Mouse (Mus musculus): Measurements from ENCODE around the gene 4930412O13Rik. TPM values are rescaled to one million over a fixed set of nuclear protein-coding genes. Genes with fewer than 3 reads are reported as not detected.

The 4930412O13Rik gene
- polyA plus RNA-seq, 1 experiment from 2014 or later = 3.7 TPM

DNA sequence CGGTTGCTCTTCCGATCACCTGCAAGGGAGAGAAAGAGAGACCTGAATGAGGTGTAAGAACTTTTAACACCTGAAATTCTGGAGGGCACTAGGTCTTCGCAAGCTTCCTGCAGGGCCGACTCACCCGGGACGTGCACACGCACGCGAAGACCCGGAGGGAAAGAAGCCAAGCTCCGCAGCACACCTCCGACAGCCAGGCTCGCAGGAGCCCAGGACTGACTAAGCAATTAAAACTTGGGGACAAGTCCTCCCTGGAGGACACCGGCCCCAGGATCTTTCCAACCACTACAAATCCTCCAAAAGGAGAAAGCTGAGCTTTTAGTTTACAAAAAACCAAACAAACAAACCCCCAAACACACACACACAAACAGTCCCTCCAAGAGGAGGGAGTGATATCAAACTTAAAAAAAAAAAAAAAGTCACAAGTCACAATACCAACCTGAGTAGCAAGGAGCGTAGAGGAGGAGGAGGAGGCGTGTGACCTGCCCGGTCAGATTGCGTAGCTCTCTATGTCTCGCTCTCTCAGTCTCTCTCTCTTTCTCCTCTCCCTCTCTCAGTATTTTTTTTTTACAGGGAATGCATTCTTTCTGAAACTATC, 3.0 kb upstream of the 4930412O13Rik start:
- Histone ChIP-seq H3K9ac (ENCODE audit: low read depth, low read length) (peak overlapping the region; percentile 64), H3K9me3 (ENCODE audit: control insufficient read depth, low read length) (no peaks in the 10 kb centered on the region), H3K4me2 (replicated peaks; ENCODE audit: low read depth, low read length) (peak overlapping the region; percentile 91), H3K4me3 (ENCODE audit: low read length) (peak overlapping the region; percentile 42), H3K27me3 (ENCODE audit: control insufficient read depth, insufficient read depth, low read length) (peaks cover 65% of the 10 kb centered on the region), H3K36me3 (ENCODE audit: control insufficient read depth, insufficient read depth, low read length) (peaks cover 3% of the 10 kb centered on the region; the same call in 1 of the 2 replicates), H3K4me1 (ENCODE audit: control insufficient read depth, insufficient read depth, low read length) (peaks cover 9% of the 10 kb centered on the region; the same call in 1 of the 2 replicates), H3K27ac (ENCODE audit: low read depth, low read length) (peak overlapping the region; percentile 57)
- 0% methylated on average over 19 of the region's 19 CpGs for WGBS
- ATAC-seq (ENCODE audit: low FRiP score, low TSS enrichment) = no peak

- H3K27ac ChIP-seq (ENCODE audit: low read depth, low read length) = peak overlapping the region; percentile 57; the same call in 1 of the 2 replicates
- peak overlapping the region; percentile 91 for H3K4me2 ChIP-seq (replicated peaks; ENCODE audit: low read depth, low read length)
- peaks cover 9% of the 10 kb centered on the region; the same call in 1 of the 2 replicates for H3K4me1 ChIP-seq (ENCODE audit: control insufficient read depth, insufficient read depth, low read length)
- peak; percentile 58 for ATAC-seq (ENCODE audit: low FRiP score, low TSS enrichment)
- no peaks in the 10 kb centered on the region for H3K9me3 ChIP-seq (ENCODE audit: control insufficient read depth, low read length)
- H3K36me3 ChIP-seq (ENCODE audit: control insufficient read depth, insufficient read depth, low read length) = peaks cover 3% of the 10 kb centered on the region; the same call in 1 of the 2 replicates
- peaks cover 65% of the 10 kb centered on the region for H3K27me3 ChIP-seq (ENCODE audit: control insufficient read depth, insufficient read depth, low read length)
- peak overlapping the region; percentile 42 for H3K4me3 ChIP-seq (ENCODE audit: low read length)
- WGBS = 0% methylated on average over 28 of the region's 33 CpGs
- H3K9ac ChIP-seq (ENCODE audit: low read depth, low read length) = peak overlapping the region; percentile 64; the same call in 1 of the 2 replicates
Measured at GRCm38 (mm10) chr2:9878564-9879081, 2.4 kb upstream of the 4930412O13Rik start.

GRCm38 (mm10) chr2:9879092-9879491, 2.0 kb upstream of the 4930412O13Rik start:
- Histone ChIP-seq H3K4me2 (replicated peaks; ENCODE audit: low read depth, low read length) (peak overlapping the region; percentile 91), H3K9ac (ENCODE audit: low read depth, low read length) (peak overlapping the region; percentile 64), H3K27me3 (ENCODE audit: control insufficient read depth, insufficient read depth, low read length) (peaks cover 60% of the 10 kb centered on the region), H3K4me1 (ENCODE audit: control insufficient read depth, insufficient read depth, low read length) (peaks cover 10% of the 10 kb centered on the region; the same call in 1 of the 2 replicates), H3K4me3 (ENCODE audit: low read length) (peak overlapping the region; percentile 42), H3K27ac (ENCODE audit: low read depth, low read length) (peak overlapping the region; percentile 57; the same call in 1 of the 2 replicates), H3K9me3 (ENCODE audit: control insufficient read depth, low read length) (no peaks in the 10 kb centered on the region), H3K36me3 (ENCODE audit: control insufficient read depth, insufficient read depth, low read length) (peaks cover 2% of the 10 kb centered on the region; the same call in 1 of the 2 replicates)
- under 1% methylated on average over 22 of the region's 22 CpGs for WGBS
- ATAC-seq (ENCODE audit: low FRiP score, low TSS enrichment) = peak; percentile 0; the same call in 1 of the 2 replicates

DNA sequence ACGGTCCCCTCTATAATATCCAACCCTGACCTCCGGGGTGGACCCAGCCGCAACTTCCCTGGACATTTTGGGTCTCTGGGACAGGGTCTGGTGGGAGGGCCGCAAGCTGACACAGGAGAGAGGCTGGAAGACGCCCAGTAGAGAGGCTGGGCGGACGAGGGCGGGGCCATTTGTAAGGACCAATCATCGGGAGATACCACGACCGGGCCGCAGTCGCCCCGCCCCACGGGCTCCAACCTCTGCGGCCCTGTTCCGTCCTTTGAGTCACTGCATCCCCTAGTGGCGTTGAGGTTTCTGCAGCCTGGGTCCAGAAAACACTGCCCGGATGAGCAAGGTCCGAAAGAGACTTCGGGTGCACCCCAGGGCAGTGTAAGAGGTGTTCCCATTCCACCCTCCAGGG, 1.6 kb upstream of the 4930412O13Rik start:
- ATAC-seq (ENCODE audit: low FRiP score, low TSS enrichment) = peak; percentile 95
- H3K9me3 ChIP-seq (ENCODE audit: control insufficient read depth, low read length) = no peaks in the 10 kb centered on the region
- under 1% methylated on average over 21 of the region's 21 CpGs for WGBS
- peak overlapping the region; percentile 42 for H3K4me3 ChIP-seq (ENCODE audit: low read length)
- H3K9ac ChIP-seq (ENCODE audit: low read depth, low read length) = peak overlapping the region; percentile 64
- peak overlapping the region; percentile 91 for H3K4me2 ChIP-seq (replicated peaks; ENCODE audit: low read depth, low read length)
- H3K27ac ChIP-seq (ENCODE audit: low read depth, low read length) = no peak overlapping the region; the same call in 1 of the 2 replicates
- peaks cover 58% of the 10 kb centered on the region for H3K27me3 ChIP-seq (ENCODE audit: control insufficient read depth, insufficient read depth, low read length)
- H3K36me3 ChIP-seq (ENCODE audit: control insufficient read depth, insufficient read depth, low read length) = no peaks in the 10 kb centered on the region
- H3K4me1 ChIP-seq (ENCODE audit: control insufficient read depth, insufficient read depth, low read length) = peaks cover 11% of the 10 kb centered on the region; the same call in 1 of the 2 replicates

DNA sequence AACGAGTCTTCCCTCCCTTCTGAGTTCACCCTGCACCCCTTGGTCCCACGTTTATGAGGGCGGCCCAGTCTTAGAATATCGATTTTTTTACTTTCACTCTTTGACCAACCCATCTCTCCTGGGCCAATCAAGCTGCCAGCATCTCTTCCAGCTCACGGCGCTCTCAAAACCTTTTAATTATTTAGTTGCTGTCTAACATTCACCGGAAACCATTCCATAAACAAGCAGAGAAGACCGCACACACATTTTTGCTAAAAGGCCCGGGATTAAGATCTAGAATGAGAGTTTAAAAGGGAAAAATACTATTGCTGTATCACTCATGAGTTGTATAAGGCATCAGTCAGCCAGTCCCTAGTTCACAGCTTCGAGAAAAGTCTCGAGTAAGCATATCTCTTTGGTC, 781 bp upstream of the 4930412O13Rik start:
- H3K4me2 ChIP-seq (replicated peaks; ENCODE audit: low read depth, low read length) = peak overlapping the region; percentile 91
- H3K27me3 ChIP-seq (ENCODE audit: control insufficient read depth, insufficient read depth, low read length) = peaks cover 58% of the 10 kb centered on the region
- peak overlapping the region; percentile 42 for H3K4me3 ChIP-seq (ENCODE audit: low read length)
- ATAC-seq (ENCODE audit: low FRiP score, low TSS enrichment) = no peak
- no peaks in the 10 kb centered on the region for H3K9me3 ChIP-seq (ENCODE audit: control insufficient read depth, low read length)
- 5% methylated on average over 11 of the region's 11 CpGs for WGBS
- peak overlapping the region; percentile 67; the same call in 1 of the 2 replicates for H3K9ac ChIP-seq (ENCODE audit: low read depth, low read length)
- peak overlapping the region; percentile 88; the same call in 1 of the 2 replicates for H3K27ac ChIP-seq (ENCODE audit: low read depth, low read length)
- H3K4me1 ChIP-seq (ENCODE audit: control insufficient read depth, insufficient read depth, low read length) = peaks cover 11% of the 10 kb centered on the region; the same call in 1 of the 2 replicates
- H3K36me3 ChIP-seq (ENCODE audit: control insufficient read depth, insufficient read depth, low read length) = no peaks in the 10 kb centered on the region

DNA sequence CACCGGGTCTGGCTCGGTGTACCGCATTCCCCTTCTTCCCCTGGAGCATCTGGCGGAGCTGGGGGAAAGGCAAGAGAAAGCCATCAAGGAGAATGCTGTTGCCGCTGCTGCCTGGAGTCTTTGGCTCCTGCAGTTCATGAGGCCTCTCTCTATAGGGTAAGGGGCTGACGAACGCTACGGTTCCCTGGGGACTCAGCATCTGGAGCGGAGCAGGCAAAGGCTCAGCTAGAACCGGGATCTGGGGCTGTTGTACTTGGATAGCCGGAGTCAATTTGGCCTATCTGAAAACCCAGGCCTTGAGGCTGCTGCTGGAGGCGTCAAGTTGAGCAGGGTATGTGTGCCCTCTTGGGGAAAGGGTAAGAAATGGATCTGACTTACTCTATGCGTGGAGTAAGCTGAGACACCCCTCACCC, 565 bp downstream of the 4930412O13Rik start:
- Histone ChIP-seq H3K9me3 (ENCODE audit: control insufficient read depth, low read length) (no peaks in the 10 kb centered on the region), H3K27ac (ENCODE audit: low read depth, low read length) (peak overlapping the region; percentile 88), H3K4me2 (replicated peaks; ENCODE audit: low read depth, low read length) (peak overlapping the region; percentile 91), H3K36me3 (ENCODE audit: control insufficient read depth, insufficient read depth, low read length) (no peaks in the 10 kb centered on the region), H3K27me3 (ENCODE audit: control insufficient read depth, insufficient read depth, low read length) (peaks cover 63% of the 10 kb centered on the region), H3K4me1 (ENCODE audit: control insufficient read depth, insufficient read depth, low read length) (peaks cover 11% of the 10 kb centered on the region; the same call in 1 of the 2 replicates), H3K4me3 (ENCODE audit: low read length) (peak overlapping the region; percentile 42), H3K9ac (ENCODE audit: low read depth, low read length) (peak overlapping the region; percentile 67)
- WGBS = 0% methylated on average over 13 of the region's 13 CpGs
- no peak for ATAC-seq (ENCODE audit: low FRiP score, low TSS enrichment)

DNA sequence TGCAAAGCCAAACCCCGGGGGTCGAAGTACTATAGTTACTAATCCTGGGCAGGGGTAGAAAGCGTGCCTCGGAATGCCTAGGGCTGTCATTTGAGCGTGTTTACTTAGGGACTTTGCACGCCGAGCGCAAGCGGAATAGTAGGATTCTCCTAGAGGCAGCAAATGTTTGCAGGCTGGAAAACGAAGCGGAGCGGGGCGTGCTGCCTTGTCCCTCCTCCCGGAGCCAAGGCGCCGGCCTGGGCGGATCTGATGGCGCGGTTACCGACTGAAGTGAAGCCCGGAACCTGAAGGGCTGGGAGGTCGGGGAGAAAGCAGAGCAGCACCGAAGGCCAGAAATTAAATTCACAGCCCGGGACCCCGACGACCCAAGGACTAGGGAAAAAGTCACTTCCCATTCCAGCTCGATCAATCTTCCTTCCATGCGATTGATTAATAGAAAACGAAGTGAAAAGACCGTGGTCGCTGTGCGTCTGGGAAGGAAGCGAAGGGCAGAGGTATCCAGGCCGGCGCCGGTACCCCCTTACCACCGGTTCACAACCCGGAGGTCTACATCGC, 1.4 kb downstream of the 4930412O13Rik start:
- Histone ChIP-seq H3K36me3 (ENCODE audit: control insufficient read depth, insufficient read depth, low read length) (no peaks in the 10 kb centered on the region), H3K27me3 (ENCODE audit: control insufficient read depth, insufficient read depth, low read length) (peaks cover 71% of the 10 kb centered on the region), H3K9me3 (ENCODE audit: control insufficient read depth, low read length) (no peaks in the 10 kb centered on the region), H3K9ac (ENCODE audit: low read depth, low read length) (peak overlapping the region; percentile 67), H3K4me3 (ENCODE audit: low read length) (peak overlapping the region; percentile 42), H3K4me1 (ENCODE audit: control insufficient read depth, insufficient read depth, low read length) (peaks cover 11% of the 10 kb centered on the region; the same call in 1 of the 2 replicates), H3K27ac (ENCODE audit: low read depth, low read length) (peak overlapping the region; percentile 88; the same call in 1 of the 2 replicates), H3K4me2 (replicated peaks; ENCODE audit: low read depth, low read length) (peak overlapping the region; percentile 91)
- under 1% methylated on average over 39 of the region's 39 CpGs for WGBS
- no peak for ATAC-seq (ENCODE audit: low FRiP score, low TSS enrichment)

DNA sequence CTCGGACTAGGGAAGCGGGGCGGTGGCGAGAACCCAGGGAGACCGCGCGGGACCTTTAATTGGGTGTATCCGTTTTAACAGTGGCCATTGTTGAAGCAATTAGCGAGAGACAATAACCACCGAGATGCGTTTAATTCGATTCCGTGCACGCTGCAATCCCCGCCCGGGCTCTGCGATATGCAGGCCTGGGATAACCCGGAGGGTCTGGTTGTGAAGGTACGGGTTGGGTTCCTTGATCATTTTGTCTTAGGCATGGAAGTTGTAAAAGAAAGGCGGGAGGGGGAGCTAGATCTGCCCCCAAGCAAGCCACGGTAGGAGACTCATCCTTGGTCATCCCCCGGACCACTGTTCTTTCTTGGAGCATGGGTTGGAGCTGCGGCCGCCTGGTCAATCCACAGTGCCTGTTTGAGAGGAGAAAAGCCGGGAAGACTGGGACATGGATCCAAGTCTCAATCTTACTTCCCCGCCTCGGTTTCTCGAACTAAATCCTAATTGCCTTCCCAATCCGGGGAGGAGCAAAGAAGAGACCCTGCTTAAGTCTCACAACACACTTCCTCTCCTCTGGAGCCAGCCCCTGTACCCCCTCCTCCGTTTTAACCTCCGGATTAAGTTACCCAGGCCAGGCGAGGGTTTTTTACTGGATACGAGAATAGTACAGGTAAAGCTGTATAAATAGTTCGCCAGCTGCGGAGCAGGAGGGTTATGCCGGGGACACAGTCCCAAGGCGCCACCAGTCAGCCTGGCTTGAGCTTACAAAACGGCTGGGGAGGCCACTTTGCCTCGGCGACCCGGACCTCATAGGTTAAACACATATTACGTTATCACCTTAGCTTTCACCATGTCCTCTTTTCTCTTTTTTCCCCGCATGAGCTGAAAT, 2.1 kb downstream of the 4930412O13Rik start:
- ATAC-seq (ENCODE audit: low FRiP score, low TSS enrichment) = no peak
- no peaks in the 10 kb centered on the region for H3K36me3 ChIP-seq (ENCODE audit: control insufficient read depth, insufficient read depth, low read length)
- no peaks in the 10 kb centered on the region for H3K9me3 ChIP-seq (ENCODE audit: control insufficient read depth, low read length)
- H3K4me3 ChIP-seq (ENCODE audit: low read length) = peak overlapping the region; percentile 42
- peaks cover 7% of the 10 kb centered on the region; the same call in 1 of the 2 replicates for H3K4me1 ChIP-seq (ENCODE audit: control insufficient read depth, insufficient read depth, low read length)
- H3K27me3 ChIP-seq (ENCODE audit: control insufficient read depth, insufficient read depth, low read length) = peaks cover 73% of the 10 kb centered on the region
- H3K27ac ChIP-seq (ENCODE audit: low read depth, low read length) = peak overlapping the region; percentile 88
- under 1% methylated on average over 43 of the region's 43 CpGs for WGBS
- peak overlapping the region; percentile 67 for H3K9ac ChIP-seq (ENCODE audit: low read depth, low read length)
- H3K4me2 ChIP-seq (replicated peaks; ENCODE audit: low read depth, low read length) = peak overlapping the region; percentile 91
